Mouse (Mus musculus) heart, postnatal 4 days (tissue): Measurements from ENCODE around the gene Romo1. TPM values are rescaled to one million over a fixed set of nuclear protein-coding genes. Genes with fewer than 3 reads are reported as not detected.
"Not testable (repeated sequence)": the region's sequence is repeated elsewhere in the genome, so short reads cannot be mapped to it uniquely, and the experiment has no call there.

Experiments used
- DNase-seq: peaks from one replicate; pipeline ENCODE4 v3.0.0; 2021
- total RNA-seq, 2 experiments: library from RNA; stranded (reverse); gene quantifications; 2 replicates each; pipeline ENCODE4 v1.2.3; 2021

Romo1 gene
- total RNA-seq, 2 experiments from 2014 or later, result 273 to 278 TPM

- DNase-seq, result peak; percentile 100
Measured at GRCm38 (mm10) chr2:156180094-156180821, 36.4 kb downstream of the Romo1 start, which contains the start of gene Rbm39. Gene Rbm39, minus strand, starts transcription at chr2:156180238.

GRCm38 (mm10) chr2:156180824-156181590 is 37.2 kb downstream of the Romo1 start:
- no peak for DNase-seq

GRCm38 (mm10) chr2:156181592-156181991 is 37.8 kb downstream of the Romo1 start:
- DNase-seq, result no peak

DNA sequence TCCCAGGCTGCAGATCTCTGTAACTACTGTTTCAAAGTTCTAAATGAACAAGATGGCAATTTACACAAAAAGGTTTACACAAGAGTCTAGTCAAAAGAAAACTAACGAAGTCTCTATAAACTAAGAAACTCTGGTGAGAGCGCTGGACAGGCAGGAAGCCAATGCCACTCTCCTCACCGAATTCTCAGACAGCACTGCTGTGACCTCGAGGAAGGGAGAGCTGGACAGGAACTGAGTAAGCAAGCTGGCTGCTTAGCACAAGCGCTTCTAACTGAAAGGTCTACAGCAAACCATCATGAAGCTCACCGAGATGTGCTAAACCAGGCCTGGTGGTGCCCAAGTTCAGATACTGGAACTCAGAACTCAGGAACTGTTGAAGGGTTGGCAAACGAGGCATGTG is 45.4 kb downstream of the Romo1 start:
- not testable (repeated sequence) for DNase-seq

DNA sequence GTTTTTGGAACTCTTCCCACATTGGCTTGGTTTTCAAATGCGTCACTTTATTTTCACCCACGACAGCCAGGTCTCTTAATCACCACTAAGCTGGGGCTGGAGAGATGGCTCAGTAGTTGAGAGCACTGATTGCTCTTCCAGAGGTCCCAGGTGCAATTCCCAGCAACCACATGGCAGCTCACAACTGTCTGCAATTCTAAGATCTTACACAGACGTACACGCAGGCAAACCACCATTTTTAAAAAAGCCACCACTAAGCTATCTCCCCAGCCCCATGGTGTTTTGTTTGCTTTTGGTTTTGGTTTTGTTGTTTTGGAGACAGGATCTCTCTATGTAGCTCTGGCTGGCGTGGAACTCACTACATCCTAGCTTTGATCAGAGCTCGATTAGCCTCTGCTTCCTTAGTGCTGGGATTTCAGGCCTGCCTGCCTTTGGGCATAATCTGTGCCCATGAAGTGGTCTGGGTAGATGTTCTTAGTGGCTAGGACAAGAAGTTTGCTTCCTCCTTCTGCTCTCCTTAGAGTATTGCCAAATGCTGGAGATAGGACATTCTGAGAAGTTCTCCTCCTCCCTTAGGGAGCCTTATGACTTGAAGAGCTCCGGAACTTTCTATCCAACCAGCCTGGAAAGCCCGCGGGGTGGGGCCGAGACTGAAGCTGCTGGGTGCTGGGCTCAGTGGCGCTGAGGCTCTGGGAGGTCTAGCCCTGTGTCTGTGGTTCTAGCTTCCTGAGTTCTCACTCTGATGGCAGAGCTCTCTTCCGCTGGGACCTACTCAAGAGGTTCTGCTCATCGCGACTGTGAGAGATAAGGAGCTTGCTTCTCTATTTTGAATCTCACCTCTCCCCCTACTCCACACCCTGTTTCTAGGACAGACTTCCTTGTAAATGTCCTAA is 46.4 kb downstream of the Romo1 start:
- DNase-seq, result no peak

DNA sequence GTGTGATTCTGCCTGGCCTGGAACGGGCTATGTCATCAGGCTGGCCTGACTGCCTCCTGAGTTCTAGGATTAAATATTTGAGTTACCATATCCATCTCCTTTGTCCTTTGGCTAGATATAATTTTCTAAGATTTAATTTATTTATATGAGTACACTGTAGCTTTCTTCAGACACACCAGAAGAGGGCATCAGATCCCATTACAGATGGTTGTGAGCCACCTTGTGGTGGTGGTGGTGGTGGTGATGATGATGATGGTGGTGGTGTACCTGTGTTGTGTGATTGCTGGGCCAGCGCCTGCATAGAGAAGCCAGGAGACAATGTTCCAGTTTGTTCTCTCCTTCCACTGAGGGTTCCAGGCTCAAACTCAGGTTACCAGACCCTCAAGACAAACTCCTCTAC is 47.7 kb downstream of the Romo1 start:
- DNase-seq, result no peak

DNA sequence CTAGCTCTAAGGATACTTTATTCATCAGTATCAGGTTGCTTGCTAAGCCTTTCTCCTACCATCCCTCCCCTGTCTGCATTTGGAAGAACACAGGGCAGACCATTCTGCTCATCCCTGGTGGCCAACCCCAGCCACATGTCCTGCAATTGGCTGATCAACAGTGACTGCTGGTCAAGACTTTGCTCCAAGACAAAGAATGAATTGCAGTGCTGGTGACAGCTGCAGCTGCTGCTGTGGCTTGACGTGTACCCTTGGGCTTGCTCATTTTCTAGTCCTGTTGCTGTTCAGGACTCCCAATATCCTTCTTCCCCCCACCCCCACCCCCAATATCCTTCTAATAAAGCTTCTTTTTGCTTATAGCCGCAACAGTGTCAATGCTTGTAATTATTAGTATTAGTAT is 48.2 kb downstream of the Romo1 start:
- DNase-seq, result no peak

DNA sequence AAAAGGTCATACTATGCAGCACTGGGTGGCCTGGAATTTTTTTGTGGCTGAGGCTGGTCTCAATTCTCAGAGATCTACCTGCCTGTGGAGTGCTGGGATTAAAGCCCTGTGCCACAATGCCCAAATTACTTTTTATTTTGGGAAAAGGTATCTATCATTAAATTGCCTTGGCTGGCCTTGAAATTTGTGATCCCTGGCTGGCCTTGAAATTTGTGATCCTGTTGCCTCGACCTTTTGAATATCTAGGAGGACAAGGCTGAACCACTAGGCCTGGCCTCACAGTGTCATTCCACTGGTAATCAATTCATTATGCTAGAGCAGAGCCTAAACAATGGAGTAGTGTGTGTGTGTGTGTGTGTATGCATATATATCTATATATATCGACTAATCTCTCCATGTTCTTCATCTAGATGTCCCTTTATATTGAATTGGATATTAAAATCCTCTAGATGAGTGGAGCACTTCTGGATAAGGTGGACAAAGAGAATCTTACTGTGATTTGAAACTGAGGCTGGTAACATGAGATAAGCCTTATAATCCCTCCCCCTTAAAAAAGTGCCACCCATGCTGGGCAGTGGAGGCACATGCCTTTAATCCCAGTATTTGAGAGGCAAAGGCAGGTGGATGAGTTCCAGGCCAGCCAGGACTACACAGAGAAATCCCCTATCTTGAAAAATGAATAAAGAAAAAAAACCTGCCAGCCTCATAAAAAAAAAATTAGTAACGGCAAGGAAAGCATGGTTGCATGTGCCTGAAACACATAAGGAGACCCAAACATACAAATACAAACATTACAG is 49.4 kb downstream of the Romo1 start:
- DNase-seq, result no peak

DNA sequence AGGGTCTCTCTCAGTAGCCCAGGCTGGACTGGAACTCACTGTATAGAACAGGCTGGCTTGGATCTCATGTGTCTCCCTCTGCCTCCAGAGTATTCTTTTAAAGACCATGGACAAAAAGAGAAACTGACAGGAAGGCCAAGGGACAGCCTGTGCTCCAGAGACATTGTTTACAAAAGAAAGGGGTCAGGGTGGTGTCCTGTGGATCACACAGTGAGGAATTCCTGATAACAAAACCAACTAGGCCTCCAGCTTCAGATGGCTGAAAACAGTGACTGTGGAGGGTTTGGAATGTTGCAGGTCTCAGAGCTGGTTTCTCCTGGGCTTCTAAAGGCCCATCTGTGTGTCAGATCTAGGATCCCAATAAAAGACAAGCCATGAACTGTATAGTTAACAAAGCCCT is 50.7 kb downstream of the Romo1 start:
- no peak for DNase-seq

Other genes starting within 250 kb of the Romo1 start
- gene Uqcc1, start 213.7 kb upstream of the Romo1 start, total RNA-seq, result 100 to 1,000 TPM; 149 to 164 TPM
- gene Gm15557, start 203.3 kb upstream of the Romo1 start, total RNA-seq, result not detected
- under 1 TPM in 1 of 2 experiments, not detected in 1; 0.12 TPM for gene Gdf5, start 198.7 kb upstream of the Romo1 start, total RNA-seq
- gene Cep250, start 187.6 kb upstream of the Romo1 start, total RNA-seq, result 10 to 100 TPM; 11.9 to 14.4 TPM
- gene 6430550D23Rik, start 136.1 kb upstream of the Romo1 start, total RNA-seq, result under 1 TPM; 0.18 to 0.21 TPM
- 10 to 100 TPM; 86.5 to 91.5 TPM for gene Ergic3, start 136.0 kb upstream of the Romo1 start, total RNA-seq
- gene Fer1l4, start 91.1 kb upstream of the Romo1 start, total RNA-seq, result not detected
- 1 to 10 TPM in 1 of 2 experiments, under 1 TPM in 1; 0.79 to 1.5 TPM for gene Spag4, start 78.9 kb upstream of the Romo1 start, total RNA-seq
- 10 to 100 TPM; 16.4 to 19.3 TPM for gene Cpne1, start 32.1 kb upstream of the Romo1 start, total RNA-seq
- gene Rbm12, start 32.1 kb upstream of the Romo1 start, total RNA-seq, result 10 to 100 TPM; 40.2 to 43.6 TPM
- 10 to 100 TPM; 30.3 to 33.8 TPM for gene Gm28036, start 16.9 kb upstream of the Romo1 start, total RNA-seq
- 10 to 100 TPM; 51.5 to 51.9 TPM for gene Nfs1, start 147 bp downstream of the Romo1 start, total RNA-seq
- 100 to 1,000 TPM; 264 to 286 TPM for gene Rbm39, start 36.2 kb downstream of the Romo1 start, total RNA-seq
- gene Phf20, start 52.4 kb downstream of the Romo1 start, total RNA-seq, result 10 to 100 TPM; 20.5 to 21.3 TPM
- 1 to 10 TPM in 1 of 2 experiments, under 1 TPM in 1; 0.88 to 1.5 TPM for gene Cnbd2, start 168.3 kb downstream of the Romo1 start, total RNA-seq
- 10 to 100 TPM; 84.4 to 88.3 TPM for gene Scand1, start 168.7 kb downstream of the Romo1 start, total RNA-seq